Mouse (Mus musculus): Measurements from ENCODE around the gene Phf11c. TPM values are rescaled to one million over a fixed set of nuclear protein-coding genes. Genes with fewer than 3 reads are reported as not detected.
"Not testable (repeated sequence)": the region's sequence is repeated elsewhere in the genome, so short reads cannot be mapped to it uniquely, and the experiment has no call there.

Phf11c gene
- polyA plus RNA-seq, 1 experiment from 2014 or later = 0.80 TPM

DNA sequence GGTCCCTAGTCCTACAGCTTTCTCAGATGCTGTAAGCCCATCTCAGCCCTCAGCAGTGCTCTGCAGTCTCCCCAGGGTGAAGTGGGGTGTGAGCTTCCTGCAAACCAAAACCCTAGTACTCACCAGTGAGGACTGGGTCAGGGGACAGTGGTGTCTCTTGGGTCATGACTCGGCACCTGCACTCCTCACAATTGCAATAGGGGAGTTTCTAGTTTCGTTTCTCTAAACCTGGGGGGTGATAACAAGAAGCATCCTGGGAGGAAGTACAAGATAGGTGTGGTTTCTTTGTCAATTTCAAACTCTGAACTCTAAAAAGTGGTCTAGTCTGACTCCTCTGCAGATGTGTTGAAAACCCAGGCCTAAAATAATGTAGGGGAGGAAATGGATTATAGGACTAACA lies 1.8 kb upstream of the Phf11c start:
- no peaks in the 10 kb centered on the region for H3K9me3 ChIP-seq (replicated peaks)

DNA sequence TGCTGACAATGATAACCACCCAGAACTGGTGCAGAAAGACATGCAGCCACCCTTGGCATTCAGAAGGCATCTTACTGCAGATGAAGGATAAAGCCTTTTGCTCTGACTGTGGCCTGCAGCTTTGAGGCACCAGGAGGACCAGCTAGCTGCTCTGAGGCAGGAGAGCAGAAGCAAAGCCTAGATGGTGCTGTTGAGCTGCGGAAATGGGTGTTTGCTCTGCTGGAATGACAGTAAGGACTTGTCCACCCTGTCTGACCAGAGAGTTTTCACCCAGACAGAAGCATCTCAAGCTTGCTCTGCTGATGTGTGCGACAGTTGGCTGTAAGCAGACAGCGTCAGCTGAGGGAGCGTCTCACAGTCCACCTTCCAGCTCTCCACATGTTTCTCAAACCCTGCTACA lies 5.0 kb downstream of the Phf11c start:
- not testable (repeated sequence) for H3K36me3 ChIP-seq; H3K27ac ChIP-seq; H3K4me3 ChIP-seq; H3K9ac ChIP-seq; ATAC-seq (ENCODE audit: low FRiP score); H3K4me2 ChIP-seq (replicated peaks); H3K27me3 ChIP-seq; H3K9me3 ChIP-seq (replicated peaks); H3K4me1 ChIP-seq
- WGBS = 71% methylated on average over 4 of the region's 4 CpGs

More for the DNA sequence above, 1.8 kb upstream of the Phf11c start:
- H3K9ac ChIP-seq = no peak overlapping the region
- no peaks in the 10 kb centered on the region for H3K4me1 ChIP-seq
- no peak overlapping the region for H3K4me3 ChIP-seq
- no peaks in the 10 kb centered on the region for H3K36me3 ChIP-seq
- H3K27ac ChIP-seq = no peak overlapping the region
- H3K27me3 ChIP-seq = no peaks in the 10 kb centered on the region
- no peak for ATAC-seq (ENCODE audit: low FRiP score)
- WGBS = 85% methylated on average over 2 of the region's 2 CpGs
- no peak overlapping the region for H3K4me2 ChIP-seq (replicated peaks)

DNA sequence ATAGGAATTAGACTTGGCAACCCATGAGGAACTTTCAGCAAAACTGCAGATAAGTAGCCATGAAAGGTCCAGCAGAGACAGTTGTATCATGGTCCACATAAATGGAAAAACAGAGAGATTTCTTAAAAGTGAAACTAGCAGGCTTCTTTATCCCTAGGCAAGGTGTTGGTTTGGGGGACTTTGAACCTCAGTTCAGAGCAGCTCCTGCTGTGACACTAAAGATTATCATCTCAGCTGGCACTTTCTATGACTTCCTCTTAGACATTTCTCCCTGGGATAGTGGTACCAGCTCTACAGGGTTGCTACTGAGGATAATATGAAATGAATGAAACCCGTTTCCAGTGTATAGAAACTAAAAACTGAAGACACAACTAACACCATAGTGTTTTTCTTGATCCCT lies 5.6 kb downstream of the Phf11c start:
- H3K9me3 ChIP-seq (replicated peaks) = no peaks in the 10 kb centered on the region
- no peak for ATAC-seq (ENCODE audit: low FRiP score)
- H3K36me3 ChIP-seq = no peaks in the 10 kb centered on the region
- H3K27me3 ChIP-seq = no peaks in the 10 kb centered on the region
- 70% methylated on average over 1 of the region's 1 CpGs for WGBS
- no peak overlapping the region for H3K9ac ChIP-seq
- no peak overlapping the region for H3K27ac ChIP-seq
- no peak overlapping the region for H3K4me2 ChIP-seq (replicated peaks)
- no peaks in the 10 kb centered on the region for H3K4me1 ChIP-seq
- H3K4me3 ChIP-seq = no peak overlapping the region

DNA sequence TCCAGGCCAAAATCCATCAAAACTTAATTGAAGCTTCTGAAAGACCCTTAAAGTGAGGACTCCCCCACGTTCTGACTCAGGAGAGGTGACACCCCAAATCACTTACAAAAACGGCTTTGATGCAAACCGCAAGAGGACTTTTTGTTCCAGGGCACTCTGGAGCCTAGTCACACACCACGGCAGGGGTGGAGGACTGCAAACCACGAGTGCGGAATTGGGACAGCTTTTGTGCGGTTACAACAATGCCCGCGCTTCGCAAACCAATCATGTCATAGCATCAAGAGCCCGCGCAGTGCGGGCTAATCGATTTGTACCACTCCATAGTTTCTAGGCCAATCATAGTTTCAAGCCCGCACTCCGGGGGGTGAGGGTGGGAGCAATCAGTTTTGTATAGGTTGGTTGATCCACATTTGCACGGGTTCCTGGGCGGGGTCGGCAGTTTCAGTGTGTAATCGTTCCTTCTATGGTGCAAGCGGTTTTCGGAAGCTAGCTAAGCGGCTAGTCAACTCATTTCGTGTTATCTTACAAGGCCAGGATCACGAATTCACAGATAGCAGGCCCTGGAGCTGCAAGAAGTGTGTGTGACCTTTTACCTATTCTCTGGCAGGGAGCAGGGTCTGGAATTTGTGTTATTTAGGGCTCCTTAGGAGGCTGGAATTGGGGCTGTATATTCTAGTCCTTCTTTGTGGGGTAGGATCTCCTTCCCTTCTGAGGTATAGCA lies 24.7 kb downstream of the Phf11c start:
- Histone ChIP-seq H3K27ac (no peak overlapping the region), H3K36me3 (no peaks in the 10 kb centered on the region), H3K4me1 (no peaks in the 10 kb centered on the region), H3K4me2 (replicated peaks) (no peak overlapping the region), H3K9me3 (replicated peaks) (peaks cover 15% of the 10 kb centered on the region), H3K9ac (no peak overlapping the region), H3K27me3 (no peaks in the 10 kb centered on the region), H3K4me3 (no peak overlapping the region)
- 94% methylated on average over 25 of the region's 25 CpGs for WGBS
- ATAC-seq (ENCODE audit: low FRiP score) = no peak

DNA sequence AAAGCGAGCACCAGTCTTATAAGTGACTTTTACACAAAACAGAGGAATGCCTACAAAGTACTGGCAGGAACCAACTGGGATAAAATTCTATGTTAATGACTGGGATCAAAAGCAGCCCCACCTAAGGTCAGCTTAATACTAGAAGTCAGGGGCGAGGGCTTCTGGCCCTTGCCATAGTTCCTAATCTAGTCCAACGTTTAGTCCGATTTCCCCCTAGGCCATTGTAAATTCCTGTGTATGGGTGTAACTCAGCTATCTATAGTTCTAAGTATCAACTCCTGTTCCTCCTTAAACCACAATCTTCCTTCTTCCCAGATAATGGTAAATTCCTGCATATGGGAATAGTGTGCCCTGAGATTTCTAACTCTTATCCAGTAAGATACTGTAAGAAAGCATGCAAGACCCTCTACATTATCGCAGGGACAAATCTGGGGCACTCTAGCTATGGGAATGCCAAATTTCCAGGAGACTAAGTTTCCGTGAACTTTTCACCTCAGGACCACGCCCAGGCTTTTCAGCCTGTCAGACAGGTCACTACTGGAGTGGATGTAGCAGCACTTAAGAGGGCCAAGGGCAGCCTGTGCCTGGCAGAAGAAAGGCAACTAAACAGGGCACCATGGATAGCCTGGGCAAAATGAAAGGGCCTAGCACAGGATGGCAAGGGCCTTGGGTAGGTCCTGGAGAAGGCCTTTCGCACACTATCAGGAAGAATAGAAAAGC lies 28.6 kb downstream of the Phf11c start:
- Histone ChIP-seq H3K4me2 (replicated peaks) (no peak overlapping the region), H3K4me3 (no peak overlapping the region), H3K27me3 (no peaks in the 10 kb centered on the region), H3K4me1 (no peaks in the 10 kb centered on the region), H3K9me3 (replicated peaks) (peaks cover 12% of the 10 kb centered on the region), H3K9ac (no peak overlapping the region), H3K36me3 (no peaks in the 10 kb centered on the region), H3K27ac (no peak overlapping the region)
- no peak for ATAC-seq (ENCODE audit: low FRiP score)
- WGBS = 87% methylated on average over 8 of the region's 8 CpGs

DNA sequence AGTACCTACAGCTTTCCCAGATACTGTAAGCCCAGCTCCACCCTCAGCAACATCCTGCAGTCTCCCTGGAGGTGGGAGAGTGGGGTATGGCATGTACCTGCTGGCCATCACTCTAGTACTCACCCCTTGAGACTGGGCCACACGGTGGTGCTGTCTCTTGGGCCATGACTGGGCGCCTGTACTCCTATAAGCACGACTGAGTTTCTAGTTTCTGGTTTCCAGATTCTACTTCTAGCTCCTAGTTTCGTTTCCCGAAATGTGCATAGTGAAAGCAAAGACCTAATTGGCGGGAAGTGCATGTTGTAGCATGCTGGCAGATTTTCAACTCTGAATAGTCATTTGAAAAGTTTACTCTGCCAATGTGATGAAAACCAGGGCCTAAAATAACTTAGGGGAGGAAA lies 29.9 kb downstream of the Phf11c start, which contains the start of gene Phf11d:
TSS of gene Phf11d (minus strand) at position 227 of the 401 bp plus-strand sequence.
- ATAC-seq (ENCODE audit: low FRiP score) = no peak
- no peak within 1 kb of the TSS for H3K9ac ChIP-seq
- 79% methylated on average over 6 of the region's 6 CpGs for WGBS
- H3K36me3 ChIP-seq = no peaks in the 10 kb centered on the region
- no peaks in the 10 kb centered on the region for H3K4me1 ChIP-seq
- H3K9me3 ChIP-seq (replicated peaks) = peaks cover under 1% of the 10 kb centered on the region
- H3K4me2 ChIP-seq (replicated peaks) = no peak within 1 kb of the TSS
- no peak within 1 kb of the TSS for H3K4me3 ChIP-seq
- no peak within 1 kb of the TSS for H3K27ac ChIP-seq
- no peaks in the 10 kb centered on the region for H3K27me3 ChIP-seq

DNA sequence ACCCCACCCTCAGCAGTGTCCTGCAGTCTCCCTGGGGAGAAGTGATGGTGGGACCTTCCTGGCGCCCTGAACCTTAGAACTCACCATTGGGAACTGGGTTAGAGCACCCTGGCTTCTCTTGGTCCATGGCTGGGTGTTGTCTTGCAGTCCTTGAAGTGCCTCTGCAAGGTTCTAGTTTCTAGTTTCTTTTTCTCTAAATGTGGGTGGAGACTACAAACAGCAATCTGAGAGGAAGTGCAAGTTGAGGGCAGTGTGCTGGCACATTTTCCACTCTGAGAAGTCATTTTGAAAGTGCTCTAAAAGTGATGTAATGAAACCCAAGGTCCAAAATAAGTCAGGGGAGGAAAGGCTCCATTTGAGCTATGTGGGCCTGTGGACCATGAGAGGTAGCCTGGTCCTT lies 54.0 kb downstream of the Phf11c start, which contains the start of gene Phf11b:
TSS of gene Phf11b (minus strand) at position 163 of the 400 bp plus-strand sequence.
- H3K36me3 ChIP-seq; H3K4me1 ChIP-seq; H3K27ac ChIP-seq; H3K4me3 ChIP-seq; H3K9me3 ChIP-seq (replicated peaks); ATAC-seq (ENCODE audit: low FRiP score); H3K9ac ChIP-seq; H3K4me2 ChIP-seq (replicated peaks); H3K27me3 ChIP-seq: not testable (repeated sequence)
- WGBS = 78% methylated on average over 1 of the region's 1 CpGs

DNA sequence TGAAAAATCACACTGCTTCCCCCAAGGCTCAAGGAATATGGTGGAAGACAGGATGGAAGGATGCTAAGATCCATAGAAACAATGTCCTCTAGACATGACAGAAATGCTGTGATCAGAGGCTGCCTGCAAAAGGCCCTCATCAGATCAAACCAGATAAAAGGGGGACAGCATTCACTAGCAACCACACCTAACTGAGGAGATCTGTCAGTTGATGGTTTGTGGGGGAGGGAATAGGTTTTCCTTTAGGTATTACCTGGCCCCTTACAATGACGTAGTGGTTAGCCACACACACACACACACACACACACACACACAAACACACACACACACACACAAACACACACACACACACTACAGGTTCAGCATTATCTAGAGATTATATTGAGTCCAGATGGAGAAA lies 55.6 kb downstream of the Phf11c start:
- no peaks in the 10 kb centered on the region for H3K27me3 ChIP-seq
- no peaks in the 10 kb centered on the region for H3K36me3 ChIP-seq
- ATAC-seq (ENCODE audit: low FRiP score) = no peak
- no peak overlapping the region for H3K27ac ChIP-seq
- H3K4me3 ChIP-seq = no peak overlapping the region
- WGBS = 83% methylated on average over 1 of the region's 1 CpGs
- H3K4me2 ChIP-seq (replicated peaks) = no peak overlapping the region
- H3K4me1 ChIP-seq = no peaks in the 10 kb centered on the region
- no peaks in the 10 kb centered on the region for H3K9me3 ChIP-seq (replicated peaks)
- no peak overlapping the region for H3K9ac ChIP-seq

DNA sequence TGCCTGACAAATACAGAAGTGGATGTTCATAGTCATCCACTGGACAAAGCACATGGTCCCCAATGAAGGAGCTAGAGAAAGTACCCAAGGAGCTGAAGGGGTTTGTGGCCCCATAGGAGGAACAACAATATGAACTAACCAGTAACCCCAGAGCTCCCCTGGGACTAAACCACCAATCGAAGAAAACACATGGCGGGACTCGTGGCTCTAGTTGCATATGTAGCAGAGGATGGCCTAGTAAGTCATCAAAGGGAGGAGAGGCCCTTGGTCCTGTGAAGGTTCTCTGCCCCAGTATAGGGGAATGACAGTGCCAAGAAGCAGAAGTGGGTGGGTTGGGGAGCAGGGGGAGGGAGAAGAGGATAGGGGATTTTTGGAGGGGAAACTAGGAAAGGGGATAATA lies 59.1 kb downstream of the Phf11c start:
- H3K27ac ChIP-seq; H3K4me3 ChIP-seq; H3K9ac ChIP-seq; H3K36me3 ChIP-seq; H3K9me3 ChIP-seq (replicated peaks); ATAC-seq (ENCODE audit: low FRiP score); H3K4me2 ChIP-seq (replicated peaks); H3K27me3 ChIP-seq; H3K4me1 ChIP-seq: not testable (repeated sequence)
- 81% methylated on average over 3 of the region's 3 CpGs for WGBS

Other genes with a start within 250 kb of the Phf11c start
- not detected in 2 replicates for gene Gm5142, start 216.6 kb downstream of the Phf11c start, polyA plus RNA-seq (2016; fragmentation: Nextera tagmentation; extraction: Ambion mirVana)
- gene Rcbtb1, start 194.2 kb downstream of the Phf11c start, polyA plus RNA-seq (2016; fragmentation: Nextera tagmentation; extraction: Ambion mirVana) = 99.2 TPM in 2 replicates
- gene Gm6904, start 135.2 kb downstream of the Phf11c start, polyA plus RNA-seq (2016; fragmentation: Nextera tagmentation; extraction: Ambion mirVana) = not detected in 2 replicates
- not detected in 2 replicates for gene Phf11a, start 97.9 kb downstream of the Phf11c start, polyA plus RNA-seq (2016; fragmentation: Nextera tagmentation; extraction: Ambion mirVana)
- gene Phf11b, start 54.0 kb downstream of the Phf11c start, polyA plus RNA-seq (2016; fragmentation: Nextera tagmentation; extraction: Ambion mirVana) = 0.22 TPM in 1 of 2 replicates, not detected in the other
- gene Phf11d, start 29.9 kb downstream of the Phf11c start, polyA plus RNA-seq (2016; fragmentation: Nextera tagmentation; extraction: Ambion mirVana) = 0.53 and 0.61 TPM in 2 replicates
- gene Setdb2, start 45.5 kb upstream of the Phf11c start, polyA plus RNA-seq (2016; fragmentation: Nextera tagmentation; extraction: Ambion mirVana) = 9.6 and 11.6 TPM in 2 replicates
- gene Cab39l, start 45.6 kb upstream of the Phf11c start, polyA plus RNA-seq (2016; fragmentation: Nextera tagmentation; extraction: Ambion mirVana) = 35.8 and 39.9 TPM in 2 replicates
- 34.1 and 35.2 TPM in 2 replicates for gene Cdadc1, start 202.6 kb upstream of the Phf11c start, polyA plus RNA-seq (2016; fragmentation: Nextera tagmentation; extraction: Ambion mirVana)
- 22.4 and 27.9 TPM in 2 replicates for gene Shisa2, start 229.9 kb upstream of the Phf11c start, polyA plus RNA-seq (2016; fragmentation: Nextera tagmentation; extraction: Ambion mirVana)